Mouse (Mus musculus) megakaryocyte, embryonic 14.5 days (primary cell): Measurements from ENCODE around the gene Coro2a.

Experiments
- FLI1 ChIP-seq: IDR thresholded peaks from 2 replicates; pipeline ENCODE4 v1.6.1; 2012; ENCODE audit warnings: low read length, inconsistent platforms, mixed read lengths
- GATA1 ChIP-seq: IDR thresholded peaks from 3 replicates; pipeline ENCODE4 v1.6.1; 2012; ENCODE audit warnings: mixed read lengths, low read length, inconsistent platforms, borderline replicate concordance

DNA sequence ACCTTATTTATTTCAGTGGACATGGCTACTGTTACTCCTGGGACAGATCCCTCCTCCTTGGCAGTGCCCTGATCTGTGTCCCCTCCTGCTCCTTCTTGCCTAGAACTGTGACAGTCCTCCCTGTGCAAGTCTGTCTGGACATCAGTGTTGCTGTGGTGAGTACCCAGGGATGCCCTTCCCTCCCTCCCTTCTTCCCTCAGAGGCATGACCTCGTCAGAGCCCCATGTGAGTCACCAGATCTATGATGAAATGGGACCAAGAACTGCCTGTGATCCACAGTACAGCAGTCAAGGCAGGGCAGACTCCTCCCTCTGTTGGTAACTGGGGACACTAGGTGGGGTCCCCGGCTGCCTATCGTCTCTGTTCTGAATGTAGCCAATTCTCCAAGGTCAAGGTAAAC lies 5.6 kb upstream of the Coro2a start:
- TF ChIP-seq GATA1 (no peak), FLI1 (no peak)
